Mouse (Mus musculus): ENCODE measurements around the gene Plk1. TPM values are rescaled to one million over a fixed set of nuclear protein-coding genes. Genes with fewer than 3 reads are reported as not detected.
A peak's percentile ranks its signal among the peaks of the same experiment; 100 is the strongest.

The Plk1 gene
- polyA plus RNA-seq, 1 experiment from 2014 or later: 11.9 TPM

DNA sequence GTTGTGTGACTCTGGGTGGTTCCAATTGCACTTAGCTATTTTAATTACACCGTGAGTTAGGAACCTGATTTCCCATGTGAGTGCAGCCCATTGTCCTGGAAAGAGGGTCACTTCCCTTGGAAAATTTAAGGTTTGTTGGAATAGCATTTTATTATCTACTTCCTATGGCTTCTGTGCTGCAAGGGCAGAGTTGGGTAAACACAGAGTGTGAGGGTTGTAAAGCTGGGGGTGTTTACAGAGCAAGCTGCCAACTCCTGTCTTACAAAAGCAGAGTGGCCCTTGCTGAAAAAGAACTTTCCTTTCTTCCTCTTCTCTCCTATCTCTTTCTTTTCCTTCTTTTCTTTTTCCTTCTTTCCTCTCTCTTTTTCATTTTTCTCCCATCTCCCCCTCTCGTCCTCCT is 44.7 kb downstream of the Plk1 start:
- no peak overlapping the region for H3K4me3 ChIP-seq (ENCODE audit: low read depth, low read length)
- no peaks in the 10 kb centered on the region for H3K36me3 ChIP-seq (ENCODE audit: control insufficient read depth, insufficient read depth, low read length)
- H3K27me3 ChIP-seq (ENCODE audit: control insufficient read depth, insufficient read depth, low read depth, low read length): no peaks in the 10 kb centered on the region
- H3K4me1 ChIP-seq (ENCODE audit: control insufficient read depth, insufficient read depth, low read length): no peaks in the 10 kb centered on the region
- H3K27ac ChIP-seq (ENCODE audit: low read length): no peak overlapping the region
- H3K9me3 ChIP-seq (replicated peaks; ENCODE audit: control insufficient read depth, low read length, poor library complexity, severe bottlenecking): no peaks in the 10 kb centered on the region
- no peak for ATAC-seq
- WGBS: 58% methylated on average over 2 of the region's 2 CpGs
- no peak overlapping the region for H3K4me2 ChIP-seq (ENCODE audit: low read length)
- H3K9ac ChIP-seq (ENCODE audit: low read depth, low read length): no peak overlapping the region

DNA sequence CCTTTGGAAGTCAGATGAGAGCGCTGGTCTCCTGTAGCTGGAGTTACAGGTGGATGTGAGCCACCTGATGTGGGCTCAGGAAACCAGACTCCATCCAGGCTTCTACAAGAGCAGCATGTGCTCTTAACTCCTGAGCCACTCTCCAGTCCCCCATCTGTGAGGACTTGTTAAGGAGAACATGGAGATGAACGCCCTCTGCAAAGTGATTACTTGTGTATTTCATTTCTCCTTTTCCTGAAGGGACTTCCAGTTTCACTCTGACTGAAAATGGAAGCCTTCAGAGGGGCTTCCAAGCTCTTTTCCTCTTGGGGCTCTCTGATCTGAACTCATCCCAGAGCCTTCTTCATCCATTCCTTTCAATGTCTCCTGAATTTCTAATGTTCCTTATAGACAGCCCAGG is 46.9 kb downstream of the Plk1 start:
- Histone ChIP-seq H3K4me2 (ENCODE audit: low read length) (no peak overlapping the region), H3K9ac (ENCODE audit: low read depth, low read length) (no peak overlapping the region), H3K27me3 (ENCODE audit: control insufficient read depth, insufficient read depth, low read depth, low read length) (no peaks in the 10 kb centered on the region), H3K36me3 (ENCODE audit: control insufficient read depth, insufficient read depth, low read length) (no peaks in the 10 kb centered on the region), H3K27ac (ENCODE audit: low read length) (no peak overlapping the region), H3K4me1 (ENCODE audit: control insufficient read depth, insufficient read depth, low read length) (no peaks in the 10 kb centered on the region), H3K4me3 (ENCODE audit: low read depth, low read length) (no peak overlapping the region), H3K9me3 (replicated peaks; ENCODE audit: control insufficient read depth, low read length, poor library complexity, severe bottlenecking) (no peaks in the 10 kb centered on the region)
- WGBS: 81% methylated on average over 2 of the region's 2 CpGs
- ATAC-seq: no peak

DNA sequence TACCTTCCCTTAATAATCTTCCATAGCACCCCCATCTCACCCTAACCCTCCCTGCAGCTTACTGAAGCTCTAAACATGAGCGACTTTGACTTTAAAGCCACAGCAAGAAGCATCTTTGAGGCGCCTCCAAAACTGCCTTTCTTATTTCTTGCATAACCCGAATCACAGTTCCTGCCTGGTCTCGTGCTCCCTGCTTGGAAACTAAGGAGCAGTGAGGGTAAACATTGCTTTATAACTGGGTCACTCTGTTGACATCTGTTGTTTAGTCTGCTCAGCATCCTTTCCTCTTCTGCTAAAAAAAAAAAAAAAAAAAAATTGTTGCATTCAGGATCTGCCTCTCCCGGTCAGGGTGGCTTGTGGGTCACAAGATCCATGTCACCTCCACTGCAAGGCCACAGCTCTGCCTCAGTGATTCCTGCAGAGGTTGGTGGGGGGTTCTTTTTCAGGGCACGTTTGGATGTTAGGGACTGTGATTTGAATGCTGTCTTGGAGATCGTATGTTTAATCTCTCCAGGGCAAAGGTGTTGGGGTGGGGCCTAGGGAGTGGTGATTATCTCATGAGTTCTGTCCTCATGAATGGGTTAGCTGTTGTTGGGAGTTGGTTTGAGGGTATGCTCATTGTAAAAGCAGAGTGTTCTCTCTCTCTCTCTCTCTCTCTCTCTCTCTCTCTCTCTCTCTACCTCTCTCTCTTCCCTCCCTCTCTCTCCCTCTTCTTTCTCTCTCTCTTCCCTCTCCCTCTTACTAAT is 49.2 kb downstream of the Plk1 start:
- H3K4me2 ChIP-seq (ENCODE audit: low read length): no peak overlapping the region
- no peak overlapping the region for H3K4me3 ChIP-seq (ENCODE audit: low read depth, low read length)
- no peaks in the 10 kb centered on the region for H3K27me3 ChIP-seq (ENCODE audit: control insufficient read depth, insufficient read depth, low read depth, low read length)
- no peak overlapping the region for H3K9ac ChIP-seq (ENCODE audit: low read depth, low read length)
- 55% methylated on average over 7 of the region's 7 CpGs for WGBS
- no peak for ATAC-seq
- no peaks in the 10 kb centered on the region for H3K4me1 ChIP-seq (ENCODE audit: control insufficient read depth, insufficient read depth, low read length)
- no peaks in the 10 kb centered on the region for H3K36me3 ChIP-seq (ENCODE audit: control insufficient read depth, insufficient read depth, low read length)
- no peak overlapping the region for H3K27ac ChIP-seq (ENCODE audit: low read length)
- no peaks in the 10 kb centered on the region for H3K9me3 ChIP-seq (replicated peaks; ENCODE audit: control insufficient read depth, low read length, poor library complexity, severe bottlenecking)

- Histone ChIP-seq H3K27ac (ENCODE audit: low read length) (no peak within 1 kb of the TSS), H3K9me3 (replicated peaks; ENCODE audit: control insufficient read depth, low read length, poor library complexity, severe bottlenecking) (peaks cover 3% of the 10 kb centered on the region; the same call in 1 of the 2 replicates), H3K4me1 (ENCODE audit: control insufficient read depth, insufficient read depth, low read length) (no peaks in the 10 kb centered on the region), H3K4me3 (ENCODE audit: low read depth, low read length) (0 out of 2 replicates have a peak within 1 kb of the TSS, but pooled peaks have one; percentile 15), H3K4me2 (ENCODE audit: low read length) (peak within 1 kb of the TSS; percentile 47), H3K9ac (ENCODE audit: low read depth, low read length) (peak within 1 kb of the TSS; percentile 40; the same call in 1 of the 2 replicates), H3K36me3 (ENCODE audit: control insufficient read depth, insufficient read depth, low read length) (no peaks in the 10 kb centered on the region), H3K27me3 (ENCODE audit: control insufficient read depth, insufficient read depth, low read depth, low read length) (no peaks in the 10 kb centered on the region)
- 17% methylated on average over 20 of the region's 20 CpGs for WGBS
- no peak for ATAC-seq
Observed at GRCm38 (mm10) chr7:122219315-122219801, 60.1 kb downstream of the Plk1 start, which contains the start of gene Chp2. Gene Chp2, plus strand, starts transcription at chr7:122219496.

Other genes starting within 250 kb of the Plk1 start
- 26.0 and 29.1 TPM in 2 replicates for gene Cog7, start 177.7 kb upstream of the Plk1 start, polyA plus RNA-seq (2015; fragmentation: Nextera tagmentation; extraction: Ambion mirVana)
- gene Gga2, start 138.2 kb upstream of the Plk1 start, polyA plus RNA-seq (2015; fragmentation: Nextera tagmentation; extraction: Ambion mirVana): 50.5 and 58.6 TPM in 2 replicates
- 75.7 and 81.6 TPM in 2 replicates for gene Ubfd1, start 92.3 kb upstream of the Plk1 start, polyA plus RNA-seq (2015; fragmentation: Nextera tagmentation; extraction: Ambion mirVana)
- 8.9 and 9.4 TPM in 2 replicates for gene Ears2, start 92.2 kb upstream of the Plk1 start, polyA plus RNA-seq (2015; fragmentation: Nextera tagmentation; extraction: Ambion mirVana)
- 582 and 601 TPM in 2 replicates for gene Ndufab1, start 57.6 kb upstream of the Plk1 start, polyA plus RNA-seq (2015; fragmentation: Nextera tagmentation; extraction: Ambion mirVana)
- 4.0 and 5.5 TPM in 2 replicates for gene Palb2, start 26.5 kb upstream of the Plk1 start, polyA plus RNA-seq (2015; fragmentation: Nextera tagmentation; extraction: Ambion mirVana)
- gene Dctn5, start 26.4 kb upstream of the Plk1 start, polyA plus RNA-seq (2015; fragmentation: Nextera tagmentation; extraction: Ambion mirVana): 163 and 169 TPM in 2 replicates
- 1.7 and 2.2 TPM in 2 replicates for gene Ern2, start 26.8 kb downstream of the Plk1 start, polyA plus RNA-seq (2015; fragmentation: Nextera tagmentation; extraction: Ambion mirVana)
- 0.89 and 1.0 TPM in 2 replicates for gene Chp2, start 60.1 kb downstream of the Plk1 start, polyA plus RNA-seq (2015; fragmentation: Nextera tagmentation; extraction: Ambion mirVana)
- 116 and 148 TPM in 2 replicates for gene Prkcb, start 129.3 kb downstream of the Plk1 start, polyA plus RNA-seq (2015; fragmentation: Nextera tagmentation; extraction: Ambion mirVana)